ENCODE assay signal across 13 mouse cellular contexts in genomic region chr6:124913721-124914285, GRCm38 (mm10). TPM values are rescaled to one million over a fixed set of nuclear protein-coding genes. Genes with fewer than 3 reads are reported as not detected.
A peak's percentile ranks its signal among the peaks of the same experiment; 100 is the strongest.
DNase-seq lines count a peak whose midpoint lies in the region; ATAC-seq and TF ChIP-seq lines count a peak whose summit lies in the region.
"Had no signal": no experiment of that assay in that cellular context is flagged by ENCODE, and none has a peak within 500 bp of the region (broad histone marks: within the 10 kb centered on the region; RNA-seq: fewer than 3 reads in every experiment).

No protein-coding gene starts in this region.

- H3K4me1 ChIP-seq in intestine, embryonic 15.5 days (replicated peaks): peaks cover 47% of the 10 kb centered on the region
- H3K4me1 ChIP-seq in intestine, postnatal 0 days (replicated peaks; ENCODE audit: control insufficient read depth, insufficient read depth, low read length): peaks cover 13% of the 10 kb centered on the region
- peaks cover 62% of the 10 kb centered on the region for H3K4me1 ChIP-seq in embryonic facial prominence, embryonic 15.5 days
- peaks cover 55% of the 10 kb centered on the region for H3K4me1 ChIP-seq in intestine, embryonic 16.5 days (ENCODE audit: control insufficient read depth, insufficient read depth, low read length)
- H3K4me1 ChIP-seq in midbrain, embryonic 14.5 days (ENCODE audit: control insufficient read depth, insufficient read depth, low read length): peaks cover 44% of the 10 kb centered on the region

- 0 out of 2 replicates have a peak, but pooled peaks cover 6% of the 10 kb centered on the region for H3K27me3 ChIP-seq in intestine, embryonic 15.5 days (replicated peaks)
- peaks cover 13% of the 10 kb centered on the region; the same call in 1 of the 2 replicates for H3K27me3 ChIP-seq in intestine, postnatal 0 days (replicated peaks; ENCODE audit: control insufficient read depth, insufficient read depth, low read length)
- peaks cover 10% of the 10 kb centered on the region; the same call in 1 of the 2 replicates for H3K27me3 ChIP-seq in embryonic facial prominence, embryonic 15.5 days
- H3K27me3 ChIP-seq in intestine, embryonic 16.5 days (replicated peaks; ENCODE audit: control insufficient read depth, insufficient read depth, low read length): peaks cover 8% of the 10 kb centered on the region; the same call in 1 of the 2 replicates
- no peaks in the 10 kb centered on the region for H3K27me3 ChIP-seq in midbrain, embryonic 14.5 days (ENCODE audit: control insufficient read depth, insufficient read depth, low read length)

- peaks cover 13% of the 10 kb centered on the region for H3K36me3 ChIP-seq in intestine, embryonic 15.5 days
- peaks cover 18% of the 10 kb centered on the region for H3K36me3 ChIP-seq in intestine, postnatal 0 days (ENCODE audit: control insufficient read depth, insufficient read depth)
- H3K36me3 ChIP-seq in embryonic facial prominence, embryonic 15.5 days: peaks cover 25% of the 10 kb centered on the region
- H3K36me3 ChIP-seq in intestine, embryonic 16.5 days (ENCODE audit: control insufficient read depth, insufficient read depth, low read length): peaks cover 17% of the 10 kb centered on the region
- H3K36me3 ChIP-seq in midbrain, embryonic 14.5 days (ENCODE audit: control insufficient read depth, insufficient read depth, low read length): peaks cover 27% of the 10 kb centered on the region

- TF ChIP-seq CTCF in intestine, postnatal 0 days (IDR thresholded peaks at IDR 0.05; ENCODE audit: low read depth): no peak

- H3K9ac ChIP-seq in intestine, embryonic 15.5 days: no peak overlapping the region
- H3K9ac ChIP-seq in intestine, postnatal 0 days (ENCODE audit: low read depth, low read length): no peak overlapping the region
- no peak overlapping the region for H3K9ac ChIP-seq in embryonic facial prominence, embryonic 15.5 days
- peak overlapping the region; percentile 24 for H3K9ac ChIP-seq in intestine, embryonic 16.5 days (ENCODE audit: low read depth, low read length)
- H3K9ac ChIP-seq in midbrain, embryonic 14.5 days (replicated peaks; ENCODE audit: low read length): peak overlapping the region; percentile 100; the same call in 1 of the 2 replicates

- intact Hi-C loops in left cerebral cortex, postnatal 14 days (cut with DNase I): no loop called here
- intact Hi-C loops in gastrocnemius, postnatal 36 days (cut with DNase I): no loop called here

- H3K9me3 ChIP-seq in intestine, embryonic 15.5 days: no peaks in the 10 kb centered on the region
- H3K9me3 ChIP-seq in intestine, postnatal 0 days (ENCODE audit: control insufficient read depth): no peaks in the 10 kb centered on the region
- H3K9me3 ChIP-seq in embryonic facial prominence, embryonic 15.5 days (replicated peaks): no peaks in the 10 kb centered on the region
- H3K9me3 ChIP-seq in intestine, embryonic 16.5 days (ENCODE audit: control insufficient read depth, low read length): no peaks in the 10 kb centered on the region
- no peaks in the 10 kb centered on the region for H3K9me3 ChIP-seq in midbrain, embryonic 14.5 days (ENCODE audit: control insufficient read depth, low read length)

- WGBS in intestine, embryonic 15.5 days: 73% methylated on average over 14 of the region's 14 CpGs
- 73% methylated on average over 14 of the region's 14 CpGs for WGBS in intestine, postnatal 0 days
- 53% methylated on average over 14 of the region's 14 CpGs for WGBS in embryonic facial prominence, embryonic 15.5 days
- 74% methylated on average over 14 of the region's 14 CpGs for WGBS in intestine, embryonic 16.5 days
- WGBS in midbrain, embryonic 14.5 days: 53% methylated on average over 14 of the region's 14 CpGs

- no peak for DNase-seq in midbrain, embryonic 14.5 days
- DNase-seq in frontal cortex, postnatal 10 days (ENCODE audit: low spot score in 2 of 2): no peak
- no peak for DNase-seq in left cerebral cortex, postnatal 14 days (ENCODE audit: low spot score in 2 of 2)
- DNase-seq in gastrocnemius, postnatal 36 days: no peak
- DNase-seq: heart, postnatal 10 days; right cerebral cortex, postnatal 14 days; thymus, postnatal 4 days had no signal

- H3K4me2 ChIP-seq in intestine, embryonic 15.5 days (replicated peaks): no peak overlapping the region
- H3K4me2 ChIP-seq in intestine, postnatal 0 days (replicated peaks; ENCODE audit: low read depth): no peak overlapping the region
- no peak overlapping the region for H3K4me2 ChIP-seq in embryonic facial prominence, embryonic 15.5 days (replicated peaks)
- H3K4me2 ChIP-seq in intestine, embryonic 16.5 days (ENCODE audit: low read depth, low read length): no peak overlapping the region
- H3K4me2 ChIP-seq in midbrain, embryonic 14.5 days (ENCODE audit: low read length): peak overlapping the region; percentile 99

- no peak overlapping the region for H3K4me3 ChIP-seq in intestine, embryonic 15.5 days (replicated peaks)
- H3K4me3 ChIP-seq in intestine, postnatal 0 days (ENCODE audit: low read depth, low read length): no peak overlapping the region
- no peak overlapping the region for H3K4me3 ChIP-seq in embryonic facial prominence, embryonic 15.5 days (replicated peaks)
- H3K4me3 ChIP-seq in intestine, embryonic 16.5 days (ENCODE audit: low read length): no peak overlapping the region
- H3K4me3 ChIP-seq in midbrain, embryonic 14.5 days (replicated peaks; ENCODE audit: low read depth, low read length): no peak overlapping the region

- peak overlapping the region; percentile 9; the same call in 1 of the 2 replicates for H3K27ac ChIP-seq in intestine, embryonic 15.5 days
- no peak overlapping the region for H3K27ac ChIP-seq in intestine, postnatal 0 days (ENCODE audit: low read depth, low read length)
- peak overlapping the region; percentile 40 for H3K27ac ChIP-seq in embryonic facial prominence, embryonic 15.5 days (replicated peaks)
- no peak overlapping the region for H3K27ac ChIP-seq in intestine, embryonic 16.5 days (ENCODE audit: low read length)
- H3K27ac ChIP-seq in midbrain, embryonic 14.5 days (replicated peaks; ENCODE audit: low read depth, low read length): peak overlapping the region; percentile 100

- no peak for ATAC-seq in intestine, embryonic 15.5 days
- no peak for ATAC-seq in intestine, postnatal 0 days
- no peak for ATAC-seq in embryonic facial prominence, embryonic 15.5 days (ENCODE audit: insufficient number of reproducible peaks, low FRiP score, low TSS enrichment, low read depth)
- no peak for ATAC-seq in intestine, embryonic 16.5 days
- ATAC-seq in midbrain, embryonic 14.5 days (ENCODE audit: low FRiP score, low TSS enrichment): no peak

RNA-seq across cellular contexts. Expression of gene Lag3, which starts 2.3 kb away (rescaled TPM):
- 2.2 and 2.9 TPM in 2 replicates for polyA plus RNA-seq in intestine, embryonic 15.5 days (2015; fragmentation: Nextera tagmentation; extraction: Ambion mirVana)
- 1.6 and 1.7 TPM in 2 replicates for polyA plus RNA-seq in intestine, postnatal 0 days (2015; fragmentation: Nextera tagmentation; extraction: Ambion mirVana)
- polyA plus RNA-seq in embryonic facial prominence, embryonic 15.5 days (2015; fragmentation: Nextera tagmentation; extraction: Ambion mirVana): 2.8 and 4.0 TPM in 2 replicates
- polyA plus RNA-seq in intestine, embryonic 16.5 days (2015; fragmentation: Nextera tagmentation; extraction: Ambion mirVana): 1.9 TPM in 2 replicates
- polyA plus RNA-seq in midbrain, embryonic 14.5 days (2014; fragmentation: Nextera tagmentation; extraction: Ambion mirVana): 3.3 and 3.5 TPM in 2 replicates
- total RNA-seq in left cerebral cortex, postnatal 14 days (2021): 1 to 10 TPM; 2.1 to 3.0 TPM
- under 1 TPM in 1 of 2 experiments, not detected in 1; 0.25 TPM for total RNA-seq in gastrocnemius, postnatal 36 days (2021)

RNA-seq across cellular contexts. Expression of gene Ptms, which starts 6.1 kb away (rescaled TPM):
- 241 and 282 TPM in 2 replicates for polyA plus RNA-seq in intestine, embryonic 15.5 days (2015; fragmentation: Nextera tagmentation; extraction: Ambion mirVana)
- polyA plus RNA-seq in intestine, postnatal 0 days (2015; fragmentation: Nextera tagmentation; extraction: Ambion mirVana): 167 and 169 TPM in 2 replicates
- polyA plus RNA-seq in embryonic facial prominence, embryonic 15.5 days (2015; fragmentation: Nextera tagmentation; extraction: Ambion mirVana): 355 and 368 TPM in 2 replicates
- polyA plus RNA-seq in intestine, embryonic 16.5 days (2015; fragmentation: Nextera tagmentation; extraction: Ambion mirVana): 87.8 and 173 TPM in 2 replicates
- 749 and 823 TPM in 2 replicates for polyA plus RNA-seq in midbrain, embryonic 14.5 days (2014; fragmentation: Nextera tagmentation; extraction: Ambion mirVana)
- total RNA-seq in left cerebral cortex, postnatal 14 days (2021): 1,000 to 10,000 TPM; 1,161 to 1,212 TPM
- 100 to 1,000 TPM; 101 to 129 TPM for total RNA-seq in gastrocnemius, postnatal 36 days (2021)

RNA-seq across cellular contexts. Expression of gene Mlf2, which starts 17.4 kb away (rescaled TPM):
- 336 and 340 TPM in 2 replicates for polyA plus RNA-seq in intestine, embryonic 15.5 days (2015; fragmentation: Nextera tagmentation; extraction: Ambion mirVana)
- polyA plus RNA-seq in intestine, postnatal 0 days (2015; fragmentation: Nextera tagmentation; extraction: Ambion mirVana): 265 and 269 TPM in 2 replicates
- 373 and 388 TPM in 2 replicates for polyA plus RNA-seq in embryonic facial prominence, embryonic 15.5 days (2015; fragmentation: Nextera tagmentation; extraction: Ambion mirVana)
- polyA plus RNA-seq in intestine, embryonic 16.5 days (2015; fragmentation: Nextera tagmentation; extraction: Ambion mirVana): 296 and 299 TPM in 2 replicates
- polyA plus RNA-seq in midbrain, embryonic 14.5 days (2014; fragmentation: Nextera tagmentation; extraction: Ambion mirVana): 535 and 570 TPM in 2 replicates
- 100 to 1,000 TPM; 670 to 685 TPM for total RNA-seq in left cerebral cortex, postnatal 14 days (2021)
- total RNA-seq in gastrocnemius, postnatal 36 days (2021): 100 to 1,000 TPM; 201 to 209 TPM

RNA-seq across cellular contexts. Expression of gene Cd4, which starts 25.8 kb away (rescaled TPM):
- polyA plus RNA-seq in intestine, embryonic 15.5 days (2015; fragmentation: Nextera tagmentation; extraction: Ambion mirVana): 0.40 and 0.48 TPM in 2 replicates
- 0.75 and 0.83 TPM in 2 replicates for polyA plus RNA-seq in intestine, postnatal 0 days (2015; fragmentation: Nextera tagmentation; extraction: Ambion mirVana)
- polyA plus RNA-seq in embryonic facial prominence, embryonic 15.5 days (2015; fragmentation: Nextera tagmentation; extraction: Ambion mirVana): 0.36 and 0.60 TPM in 2 replicates
- 0.44 and 0.70 TPM in 2 replicates for polyA plus RNA-seq in intestine, embryonic 16.5 days (2015; fragmentation: Nextera tagmentation; extraction: Ambion mirVana)
- polyA plus RNA-seq in midbrain, embryonic 14.5 days (2014; fragmentation: Nextera tagmentation; extraction: Ambion mirVana): 0.11 and 0.27 TPM in 2 replicates
- total RNA-seq in left cerebral cortex, postnatal 14 days (2021): 1 to 10 TPM; 1.1 to 1.5 TPM
- total RNA-seq in gastrocnemius, postnatal 36 days (2021): 1 to 10 TPM in 1 of 2 experiments, not detected in 1; 2.8 TPM
- total RNA-seq: MEL had no signal
- polyA plus RNA-seq: limb, embryonic 11.5 days had no signal

RNA-seq across cellular contexts. Expression of gene Gpr162, which starts 50.0 kb away (rescaled TPM):
- 0.99 and 1.1 TPM in 2 replicates for polyA plus RNA-seq in intestine, embryonic 15.5 days (2015; fragmentation: Nextera tagmentation; extraction: Ambion mirVana)
- 0.46 and 0.64 TPM in 2 replicates for polyA plus RNA-seq in intestine, postnatal 0 days (2015; fragmentation: Nextera tagmentation; extraction: Ambion mirVana)
- polyA plus RNA-seq in embryonic facial prominence, embryonic 15.5 days (2015; fragmentation: Nextera tagmentation; extraction: Ambion mirVana): 2.6 and 3.4 TPM in 2 replicates
- polyA plus RNA-seq in intestine, embryonic 16.5 days (2015; fragmentation: Nextera tagmentation; extraction: Ambion mirVana): 0.75 and 0.77 TPM in 2 replicates
- polyA plus RNA-seq in midbrain, embryonic 14.5 days (2014; fragmentation: Nextera tagmentation; extraction: Ambion mirVana): 14.7 and 34.9 TPM in 2 replicates
- total RNA-seq in left cerebral cortex, postnatal 14 days (2021): 100 to 1,000 TPM; 220 to 231 TPM
- total RNA-seq in gastrocnemius, postnatal 36 days (2021): under 1 TPM; 0.12 to 0.23 TPM

Comparison
In these comparisons a context has a peak if more than half of its experiments do, and no peak if none do; other contexts are left out.
1. H3K27ac ChIP-seq: peak in intestine, embryonic 15.5 days (single experiment), embryonic facial prominence, embryonic 15.5 days (single experiment) and midbrain, embryonic 14.5 days (single experiment); none in intestine, postnatal 0 days (single experiment) and intestine, embryonic 16.5 days (single experiment).
2. H3K9ac ChIP-seq: peak in intestine, embryonic 16.5 days (single experiment) and midbrain, embryonic 14.5 days (single experiment); none in intestine, embryonic 15.5 days (single experiment), intestine, postnatal 0 days (single experiment) and embryonic facial prominence, embryonic 15.5 days (single experiment).